Mouse (Mus musculus): ENCODE data around the gene Sox13.

- TF ChIP-seq CTCF (IDR thresholded peaks at IDR 0.05; ENCODE audit: extremely low read depth, insufficient read length, insufficient replicate concordance, low read depth, low read length) (no peak), POLR2A (IDR thresholded peaks at IDR 0.05; ENCODE audit: low read depth, low read length) (no peak)
These were observed 44.8 kb downstream of the Sox13 start for GRCm38 (mm10) chr1:133379254-133379985.

All from small intestine, adult 2 months (tissue).